Mouse (Mus musculus): ENCODE data around the gene Gm47995.
"Not testable (repeated sequence)": the region's sequence is repeated elsewhere in the genome, so short reads cannot be mapped to it uniquely, and the experiment has no call there.

Gm47995 gene

GRCm38 (mm10) chr1:151186879-151187424 is 11.3 kb upstream of the Gm47995 start:
- not testable (repeated sequence) for DNase-seq (ENCODE audit: low spot score in 2 of 2)

- DNase-seq (ENCODE audit: low spot score in 2 of 2), result no peak
Measured at GRCm38 (mm10) chr1:151188469-151188868, 9.8 kb upstream of the Gm47995 start.

GRCm38 (mm10) chr1:151192075-151192474 is 6.2 kb upstream of the Gm47995 start, which contains the start of gene Gm8947:
TSS of gene Gm8947 (plus strand) at chr1:151192376.
- not testable (repeated sequence) for DNase-seq (ENCODE audit: low spot score in 2 of 2)

- not testable (repeated sequence) for DNase-seq (ENCODE audit: low spot score in 2 of 2)
Measured at GRCm38 (mm10) chr1:151192739-151193138, 5.5 kb upstream of the Gm47995 start.

- DNase-seq (ENCODE audit: low spot score in 2 of 2), result not testable (repeated sequence)
Measured at GRCm38 (mm10) chr1:151195986-151196385, 2.3 kb upstream of the Gm47995 start.

GRCm38 (mm10) chr1:151196690-151197089 is 1.6 kb upstream of the Gm47995 start:
- not testable (repeated sequence) for DNase-seq (ENCODE audit: low spot score in 2 of 2)

- DNase-seq (ENCODE audit: low spot score in 2 of 2), result not testable (repeated sequence)
Measured at GRCm38 (mm10) chr1:151200620-151201019, 2.4 kb downstream of the Gm47995 start.

GRCm38 (mm10) chr1:151202771-151203170 is 4.5 kb downstream of the Gm47995 start:
- not testable (repeated sequence) for DNase-seq (ENCODE audit: low spot score in 2 of 2)

- DNase-seq (ENCODE audit: low spot score in 2 of 2), result not testable (repeated sequence)
Measured at GRCm38 (mm10) chr1:151203818-151204217, 5.6 kb downstream of the Gm47995 start, which contains the start of gene 3110040M04Rik. TSS of gene 3110040M04Rik (plus strand) at chr1:151204121.

- DNase-seq (ENCODE audit: low spot score in 2 of 2), result not testable (repeated sequence)
Measured at GRCm38 (mm10) chr1:151208493-151208892, 10.2 kb downstream of the Gm47995 start.

GRCm38 (mm10) chr1:151208944-151209343 is 10.7 kb downstream of the Gm47995 start:
- DNase-seq (ENCODE audit: low spot score in 2 of 2), result not testable (repeated sequence)

GRCm38 (mm10) chr1:151209824-151210355 is 11.6 kb downstream of the Gm47995 start, which contains the start of gene Gm47996:
TSS of gene Gm47996 (plus strand) at chr1:151210131.
- DNase-seq (ENCODE audit: low spot score in 2 of 2), result not testable (repeated sequence)

- not testable (repeated sequence) for DNase-seq (ENCODE audit: low spot score in 2 of 2)
Measured at GRCm38 (mm10) chr1:151211666-151212065, 13.4 kb downstream of the Gm47995 start.

GRCm38 (mm10) chr1:151214862-151215261 is 16.6 kb downstream of the Gm47995 start:
- no peak for DNase-seq (ENCODE audit: low spot score in 2 of 2)

- no peak for DNase-seq (ENCODE audit: low spot score in 2 of 2)
Measured at GRCm38 (mm10) chr1:151215985-151216384, 17.7 kb downstream of the Gm47995 start.

- DNase-seq (ENCODE audit: low spot score in 2 of 2), result no peak
Measured at GRCm38 (mm10) chr1:151216417-151216816, 18.2 kb downstream of the Gm47995 start.

GRCm38 (mm10) chr1:151219045-151219444 is 20.8 kb downstream of the Gm47995 start:
- no peak for DNase-seq (ENCODE audit: low spot score in 2 of 2)

GRCm38 (mm10) chr1:151220098-151220497 is 21.9 kb downstream of the Gm47995 start:
- DNase-seq (ENCODE audit: low spot score in 2 of 2), result no peak

- DNase-seq (ENCODE audit: low spot score in 2 of 2), result no peak
Measured at GRCm38 (mm10) chr1:151222561-151223267, 24.5 kb downstream of the Gm47995 start.

- DNase-seq (ENCODE audit: low spot score in 2 of 2), result no peak
Measured at GRCm38 (mm10) chr1:151223377-151223776, 25.1 kb downstream of the Gm47995 start.

- DNase-seq (ENCODE audit: low spot score in 2 of 2), result no peak
Measured at GRCm38 (mm10) chr1:151224536-151224935, 26.3 kb downstream of the Gm47995 start.

GRCm38 (mm10) chr1:151227506-151227905 is 29.3 kb downstream of the Gm47995 start:
- no peak for DNase-seq (ENCODE audit: low spot score in 2 of 2)

Measured in heart, adult 9 months (tissue).